Mouse (Mus musculus) myocyte (in vitro differentiated cells): ENCODE data around the gene Klc2.
"Not testable (repeated sequence)": the region's sequence is repeated elsewhere in the genome, so short reads cannot be mapped to it uniquely, and the experiment has no call there.

ENCODE experiments used
- E2F4 ChIP-seq: IDR thresholded peaks from one replicate; pipeline ENCODE4 v1.6.1; 2011; ENCODE audit warnings: mild to moderate bottlenecking, control low read depth, moderate library complexity; ENCODE audit not compliant: insufficient read depth
- MAX ChIP-seq: IDR thresholded peaks from one replicate; pipeline ENCODE4 v1.6.1; 2011; ENCODE audit warnings: low read depth, mild to moderate bottlenecking, control low read depth
- MYOG ChIP-seq, 3 experiments: IDR thresholded peaks; one replicate each; pipeline ENCODE4 v1.6.1; 2011; ENCODE audit warnings: control low read depth in 2 of 3, low read depth in 2 of 3, mild to moderate bottlenecking in 2 of 3; ENCODE audit not compliant: insufficient read length in 2 of 3, control insufficient read depth in 1 of 3, insufficient read depth in 1 of 3
- POLR2A ChIP-seq: IDR thresholded peaks from one replicate; pipeline ENCODE4 v1.6.1; 2011; ENCODE audit warnings: low read depth, mild to moderate bottlenecking, control low read depth, moderate library complexity; ENCODE audit not compliant: insufficient read length
- POLR2AphosphoS2 ChIP-seq: IDR thresholded peaks from one replicate; pipeline ENCODE4 v1.6.1; 2011; ENCODE audit warnings: low read depth, control low read depth; ENCODE audit not compliant: insufficient read length
- REST ChIP-seq: IDR thresholded peaks from one replicate; pipeline ENCODE4 v1.6.1; 2011; ENCODE audit warnings: mild to moderate bottlenecking, control low read depth, moderate library complexity; ENCODE audit not compliant: insufficient read depth, insufficient read length
- USF1 ChIP-seq: IDR thresholded peaks from one replicate; pipeline ENCODE4 v1.6.1; 2011; ENCODE audit warnings: low read depth, mild to moderate bottlenecking, control low read depth, moderate library complexity

DNA sequence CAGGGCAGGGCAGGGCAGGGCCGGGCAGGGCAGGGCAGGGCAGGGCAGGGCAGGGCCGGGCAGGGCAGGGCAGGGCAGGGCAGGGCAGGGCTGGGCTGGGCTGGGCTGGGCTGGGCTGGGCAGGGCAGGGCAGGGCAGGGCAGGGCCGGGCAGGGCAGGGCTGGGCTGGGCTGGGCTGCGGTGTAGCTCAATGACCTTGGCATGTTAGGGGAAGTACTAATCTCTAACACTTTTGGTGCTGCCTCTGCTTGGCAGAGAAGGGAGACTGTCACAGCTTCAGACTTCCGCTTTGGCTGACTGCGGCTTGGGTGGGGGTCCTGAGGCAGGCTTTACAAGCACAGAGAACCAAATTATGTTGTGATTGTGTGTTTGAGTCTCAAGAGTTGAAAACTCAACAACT is 30.7 kb upstream of the Klc2 start:
- not testable (repeated sequence) for TF ChIP-seq POLR2AphosphoS2; USF1; REST; POLR2A; MAX; MYOG (IDR thresholded peaks at IDR 0.05; ENCODE audit: control insufficient read depth in 1 of 3, insufficient read depth in 1 of 3, insufficient read length in 2 of 3, low read depth in 2 of 3); E2F4
